In genomic region chr19:50060448-50060847, GRCm38 (mm10) we compare ENCODE assay signal across 28 mouse cellular contexts.
A peak's percentile ranks its signal among the peaks of the same experiment; 100 is the strongest.
DNase-seq lines count a peak whose midpoint lies in the region; ATAC-seq and TF ChIP-seq lines count a peak whose summit lies in the region.
"Had no signal": no experiment of that assay in that cellular context is flagged by ENCODE, and none has a peak within 500 bp of the region (broad histone marks: within the 10 kb centered on the region; RNA-seq: fewer than 3 reads in every experiment).

No protein-coding gene starts in this region.

- no peak for TF ChIP-seq POLR2A in brain, embryonic 14.5 days (IDR thresholded peaks at IDR 0.05; ENCODE audit: borderline replicate concordance, extremely low read depth, insufficient read depth, insufficient read length, poor library complexity, severe bottlenecking)

- ATAC-seq in forebrain, embryonic 14.5 days, result peak; percentile 57; the same call in 1 of the 2 replicates
- no peak for ATAC-seq in forebrain, embryonic 12.5 days (ENCODE audit: low FRiP score)
- peak; percentile 55 for ATAC-seq in forebrain, embryonic 16.5 days
- ATAC-seq: intestine, embryonic 15.5 days; Patski had no signal

- peak; percentile 50 for DNase-seq in forebrain, embryonic 14.5 days (ENCODE audit: low spot score)
- peak; percentile 53 for DNase-seq in brain, embryonic 14.5 days (ENCODE audit: low read depth)
- DNase-seq in retina, postnatal 1 day, result peak; percentile 37
- DNase-seq in right cerebral cortex, postnatal 36 days (ENCODE audit: low spot score in 2 of 2), result no peak
- DNase-seq in kidney, adult 18-20 months, result no peak
- DNase-seq: adrenal gland, postnatal 10 days; B cell, adult 2 months; cerebellum, adult 18-20 months; cerebellum, adult 9-10 months; cerebellum, postnatal 25 days; gastrocnemius, postnatal 10 days; gastrocnemius, postnatal 36 days; heart, adult 2 months; heart, postnatal 14 days; heart, postnatal 4 days; kidney, adult 11 months had no signal

- H3K9me3 ChIP-seq in forebrain, embryonic 14.5 days (replicated peaks; ENCODE audit: control insufficient read depth, low read length), result no peaks in the 10 kb centered on the region
- no peaks in the 10 kb centered on the region for H3K9me3 ChIP-seq in forebrain, embryonic 12.5 days
- no peaks in the 10 kb centered on the region for H3K9me3 ChIP-seq in forebrain, embryonic 16.5 days (ENCODE audit: control insufficient read depth, low read length)
- H3K9me3 ChIP-seq: embryonic facial prominence, embryonic 12.5 days; embryonic facial prominence, embryonic 15.5 days; heart, embryonic 10.5 days; heart, embryonic 13.5 days; hindbrain, embryonic 12.5 days; hindbrain, embryonic 15.5 days; intestine, embryonic 15.5 days had no signal

- no peaks in the 10 kb centered on the region for H3K36me3 ChIP-seq in forebrain, embryonic 14.5 days (ENCODE audit: control insufficient read depth, insufficient read depth, low read length)
- H3K36me3 ChIP-seq in forebrain, embryonic 12.5 days (replicated peaks), result no peaks in the 10 kb centered on the region
- H3K36me3 ChIP-seq in forebrain, embryonic 16.5 days (ENCODE audit: control insufficient read depth, insufficient read depth), result no peaks in the 10 kb centered on the region
- H3K36me3 ChIP-seq: embryonic facial prominence, embryonic 12.5 days; embryonic facial prominence, embryonic 15.5 days; G1E; heart, embryonic 10.5 days; heart, embryonic 13.5 days; hindbrain, embryonic 12.5 days; hindbrain, embryonic 15.5 days; intestine, embryonic 15.5 days had no signal

- no peak overlapping the region for H3K4me2 ChIP-seq in forebrain, embryonic 14.5 days (ENCODE audit: low read length)
- no peak overlapping the region for H3K4me2 ChIP-seq in forebrain, embryonic 12.5 days
- no peak overlapping the region for H3K4me2 ChIP-seq in forebrain, embryonic 16.5 days (ENCODE audit: low read length)
- H3K4me2 ChIP-seq: embryonic facial prominence, embryonic 12.5 days; embryonic facial prominence, embryonic 15.5 days; heart, embryonic 13.5 days; hindbrain, embryonic 12.5 days; hindbrain, embryonic 15.5 days; intestine, embryonic 15.5 days had no signal

- H3K4me1 ChIP-seq in forebrain, embryonic 14.5 days (ENCODE audit: control insufficient read depth, insufficient read depth, low read length), result no peaks in the 10 kb centered on the region
- no peaks in the 10 kb centered on the region for H3K4me1 ChIP-seq in forebrain, embryonic 12.5 days
- no peaks in the 10 kb centered on the region for H3K4me1 ChIP-seq in forebrain, embryonic 16.5 days (replicated peaks; ENCODE audit: control insufficient read depth, insufficient read depth, low read length)
- H3K4me1 ChIP-seq: embryonic facial prominence, embryonic 12.5 days; embryonic facial prominence, embryonic 15.5 days; heart, embryonic 10.5 days; heart, embryonic 13.5 days; hindbrain, embryonic 12.5 days; hindbrain, embryonic 15.5 days; intestine, embryonic 15.5 days had no signal

- 53% methylated on average over 6 of the region's 6 CpGs for WGBS in forebrain, embryonic 14.5 days
- 58% methylated on average over 6 of the region's 6 CpGs for whole genome bisulfite sequencing in forebrain, embryonic 12.5 days
- 43% methylated on average over 6 of the region's 6 CpGs for WGBS in forebrain, embryonic 16.5 days

- H3K9ac ChIP-seq in forebrain, embryonic 14.5 days (ENCODE audit: low read length), result no peak overlapping the region
- H3K9ac ChIP-seq in forebrain, embryonic 12.5 days, result no peak overlapping the region
- no peak overlapping the region for H3K9ac ChIP-seq in forebrain, embryonic 16.5 days (replicated peaks; ENCODE audit: low read depth, low read length)
- H3K9ac ChIP-seq: embryonic facial prominence, embryonic 12.5 days; embryonic facial prominence, embryonic 15.5 days; heart, embryonic 13.5 days; hindbrain, embryonic 12.5 days; hindbrain, embryonic 15.5 days; intestine, embryonic 15.5 days had no signal

- H3K27me3 ChIP-seq in forebrain, embryonic 14.5 days (replicated peaks; ENCODE audit: control insufficient read depth, insufficient read depth, low read length), result no peaks in the 10 kb centered on the region
- no peaks in the 10 kb centered on the region for H3K27me3 ChIP-seq in forebrain, embryonic 12.5 days
- H3K27me3 ChIP-seq in forebrain, embryonic 16.5 days (replicated peaks; ENCODE audit: control insufficient read depth, insufficient read depth, low read length), result no peaks in the 10 kb centered on the region
- H3K27me3 ChIP-seq: CH12.LX; embryonic facial prominence, embryonic 12.5 days; embryonic facial prominence, embryonic 15.5 days; heart, embryonic 13.5 days; hindbrain, embryonic 12.5 days; hindbrain, embryonic 15.5 days; intestine, embryonic 15.5 days; Patski had no signal

- H3K4me3 ChIP-seq in forebrain, embryonic 14.5 days (ENCODE audit: low read depth, low read length), result no peak overlapping the region
- H3K4me3 ChIP-seq in forebrain, embryonic 12.5 days (replicated peaks), result no peak overlapping the region
- no peak overlapping the region for H3K4me3 ChIP-seq in forebrain, embryonic 16.5 days (replicated peaks; ENCODE audit: low read length)
- H3K4me3 ChIP-seq: embryonic facial prominence, embryonic 12.5 days; embryonic facial prominence, embryonic 15.5 days; heart, adult 2 months; heart, embryonic 10.5 days; heart, embryonic 13.5 days; hindbrain, embryonic 12.5 days; hindbrain, embryonic 15.5 days; intestine, embryonic 15.5 days had no signal

- TF ChIP-seq CTCF in brain, embryonic 14.5 days (IDR thresholded peaks at IDR 0.05; ENCODE audit: borderline replicate concordance, extremely low read depth, insufficient read depth, insufficient read length), result no peak

- no peak overlapping the region for H3K27ac ChIP-seq in forebrain, embryonic 14.5 days (ENCODE audit: low read depth, low read length)
- H3K27ac ChIP-seq in forebrain, embryonic 12.5 days, result no peak overlapping the region
- H3K27ac ChIP-seq in forebrain, embryonic 16.5 days (ENCODE audit: low read length), result no peak overlapping the region
- H3K27ac ChIP-seq: embryonic facial prominence, embryonic 12.5 days; embryonic facial prominence, embryonic 15.5 days; heart, adult 2 months; heart, embryonic 10.5 days; heart, embryonic 13.5 days; hindbrain, embryonic 12.5 days; hindbrain, embryonic 15.5 days; intestine, embryonic 15.5 days had no signal

Comparison
In these comparisons a context has a peak if more than half of its experiments do, and no peak if none do; other contexts are left out.
1. DNase-seq: peak in forebrain, embryonic 14.5 days (single experiment), brain, embryonic 14.5 days (single experiment) and retina, postnatal 1 day (single experiment); none in right cerebral cortex, postnatal 36 days (0 of 2) and kidney, adult 18-20 months (single experiment).